Mouse (Mus musculus): ENCODE measurements around the gene Lrrc29.

Gene Lrrc29

DNA sequence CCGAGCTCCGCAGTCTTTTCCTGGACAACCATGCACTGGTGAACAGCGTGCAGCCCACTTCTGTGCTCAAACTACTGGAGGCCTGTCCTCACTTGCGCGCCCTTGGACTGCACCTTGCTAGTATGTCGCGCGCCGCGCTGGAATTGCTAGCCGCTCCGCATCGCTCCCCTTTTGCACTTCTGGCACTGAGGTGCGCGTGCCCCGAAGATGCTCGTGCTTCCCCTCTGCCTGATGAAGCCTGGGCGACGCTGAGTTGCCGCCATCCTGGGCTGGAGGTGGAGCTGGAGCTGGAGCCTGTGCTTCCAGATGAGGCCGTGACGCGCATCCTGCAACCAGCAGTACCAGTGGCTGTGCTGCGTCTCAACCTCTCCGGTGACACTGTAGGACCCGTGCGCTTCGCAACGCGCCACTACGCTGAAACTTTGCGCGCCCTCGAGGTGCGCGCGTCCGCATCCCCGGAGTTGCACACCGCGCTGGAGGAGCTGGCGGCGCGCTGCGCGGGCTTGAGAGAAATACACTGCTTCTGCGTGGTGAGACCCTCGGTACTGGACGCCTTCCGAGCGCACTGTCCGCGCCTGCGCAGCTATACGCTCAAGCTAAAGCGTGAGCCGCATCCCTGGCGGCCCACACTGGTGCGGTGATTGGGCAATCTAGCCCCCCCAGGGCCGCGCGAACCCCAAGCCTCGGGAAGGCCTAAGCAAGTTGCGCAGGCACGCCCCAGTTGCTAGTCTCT lies 57.6 kb downstream of the Lrrc29 start:
- no peak for DNase-seq (ENCODE audit: low read depth, low spot score)

DNA sequence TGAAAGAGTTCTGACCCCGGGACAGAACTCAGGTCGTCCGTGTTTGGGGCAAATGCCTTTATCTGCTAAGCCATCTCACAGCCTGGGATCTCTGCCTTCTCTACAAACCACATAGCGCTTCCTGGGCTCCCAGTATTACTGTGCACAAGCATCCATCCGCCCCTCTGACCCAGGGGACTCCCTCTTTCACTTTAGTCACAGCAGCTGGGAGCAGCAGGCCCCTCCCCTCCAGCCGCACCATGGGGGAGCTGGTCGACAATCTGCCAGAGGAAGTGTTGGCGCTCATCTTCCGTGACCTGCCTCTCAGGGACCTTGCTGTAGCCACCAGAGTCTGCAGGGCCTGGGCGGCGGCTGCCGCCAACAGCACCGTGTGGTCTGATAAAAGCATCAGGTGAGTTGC lies 59.3 kb downstream of the Lrrc29 start:
- DNase-seq (ENCODE audit: low read depth, low spot score) = peak; percentile 66

DNA sequence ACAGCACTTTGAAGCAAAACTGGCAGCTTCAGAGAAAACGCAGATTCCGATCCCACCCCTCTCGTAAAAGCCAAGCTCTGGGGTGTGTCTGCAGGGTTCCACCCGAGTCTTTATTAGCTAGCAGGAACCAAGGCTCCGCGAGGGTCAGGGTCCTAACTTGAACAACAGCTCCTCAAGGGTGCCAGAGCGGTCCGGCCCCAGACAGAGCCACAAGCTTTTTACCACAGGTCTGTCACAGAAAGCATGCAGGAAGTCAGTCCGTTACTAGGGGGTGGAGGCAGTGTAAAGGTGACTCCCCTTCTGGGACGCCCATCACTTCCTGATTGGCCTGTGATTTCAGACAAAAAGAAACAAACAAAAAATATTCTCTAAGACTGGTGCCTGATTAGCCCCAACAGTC lies 61.0 kb downstream of the Lrrc29 start:
- DNase-seq (ENCODE audit: low read depth, low spot score) = peak; percentile 82

DNA sequence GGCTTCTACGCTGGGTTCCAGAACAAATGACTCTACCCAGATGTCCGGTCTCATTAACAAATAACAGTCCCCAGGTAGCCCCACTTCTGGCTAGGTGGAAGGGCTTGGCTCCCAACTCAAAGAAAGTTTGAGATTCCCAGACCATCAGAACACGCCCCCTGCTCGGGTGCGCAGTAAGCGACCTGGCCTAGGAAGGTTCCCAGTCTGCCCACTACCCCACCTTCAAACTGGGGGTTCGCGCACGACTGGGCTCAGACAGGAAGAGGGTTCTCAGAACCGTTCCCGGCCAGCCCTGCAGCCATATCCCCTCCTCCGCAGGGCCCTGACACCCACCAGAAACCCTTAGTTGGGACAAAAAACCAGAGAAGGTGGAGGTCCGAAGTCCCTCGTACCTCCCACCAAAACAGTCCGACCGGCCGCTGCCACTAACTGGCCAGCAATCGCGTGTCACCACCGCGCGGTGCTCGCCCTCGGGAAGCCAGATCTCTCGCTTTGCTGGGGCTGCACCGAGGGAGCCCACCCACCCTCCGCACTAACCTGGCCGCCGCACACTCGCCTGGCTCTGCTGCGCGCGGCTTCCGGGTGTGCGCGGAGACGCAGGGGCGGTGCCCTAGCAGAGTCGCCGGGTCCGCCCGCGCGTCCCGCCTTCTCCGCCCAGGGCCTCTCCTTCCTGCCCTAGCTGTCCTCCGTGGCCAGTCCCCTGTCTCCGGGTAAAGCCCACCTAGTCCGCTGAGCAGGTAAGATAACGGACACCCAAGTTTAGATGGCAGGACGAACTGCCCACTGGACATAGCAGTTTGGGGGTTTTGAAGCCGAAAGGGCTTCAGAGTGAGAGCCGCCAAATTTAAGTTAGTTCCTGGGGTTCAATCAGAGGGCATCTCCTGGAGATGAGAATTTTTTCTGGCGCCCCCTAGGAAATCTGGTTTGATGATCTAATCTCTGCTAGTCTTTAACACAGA lies 61.8 kb downstream of the Lrrc29 start, which contains the start of the genes Tradd and Fbxl8:
TSS of gene Tradd (minus strand) at position 586 of the 959 bp plus-strand sequence.
TSS of gene Fbxl8 (plus strand) at position 625 of the 959 bp plus-strand sequence.
- peak; percentile 85 for DNase-seq (ENCODE audit: low read depth, low spot score)

DNA sequence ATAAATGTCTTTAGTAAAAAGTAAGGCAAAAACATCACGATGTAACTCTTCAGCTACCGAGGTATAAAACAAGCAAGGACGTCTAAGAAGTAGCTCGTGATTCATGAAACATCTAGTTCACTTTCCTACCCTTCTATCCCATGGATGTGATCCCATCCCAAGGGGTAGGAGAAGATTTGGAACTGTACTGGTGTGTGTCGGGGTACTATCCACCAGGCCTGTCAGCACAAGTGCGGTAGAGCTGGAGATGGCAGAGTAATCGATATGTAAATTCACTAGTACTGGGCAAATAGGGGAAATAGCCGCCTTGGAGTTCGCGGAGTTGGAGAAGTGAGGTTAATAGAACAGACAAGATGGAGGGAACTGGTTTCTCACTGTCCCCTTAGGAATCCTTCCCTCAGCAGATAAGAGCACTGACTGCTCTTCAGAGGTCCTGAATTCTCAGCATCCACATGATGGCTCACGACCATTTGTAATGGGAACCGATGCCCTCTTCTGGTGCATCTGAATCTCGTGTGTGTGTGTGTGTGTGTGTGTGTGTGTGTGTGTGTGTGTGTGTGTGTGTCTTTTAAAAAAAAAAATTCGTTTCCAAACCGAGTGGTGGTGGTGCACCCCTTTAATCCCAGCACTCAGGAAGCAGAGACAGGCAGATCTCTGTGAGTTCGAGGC lies 62.7 kb downstream of the Lrrc29 start:
- DNase-seq (ENCODE audit: low read depth, low spot score) = peak; percentile 30
